Mouse (Mus musculus) MEL (cell line): Measurements from ENCODE around the gene Nkain2. TPM values are rescaled to one million over a fixed set of nuclear protein-coding genes. Genes with fewer than 3 reads are reported as not detected.

Experiments used
- DNase-seq: peaks from one replicate; pipeline ENCODE4 v3.0.0; 2011; ENCODE audit warnings: low read depth, low spot score
- H3K27ac ChIP-seq: 2 replicates; pipeline ENCODE4 v1.5.1; 2012; ENCODE audit warnings: low read depth, mild to moderate bottlenecking, control low read depth, low read length, moderate library complexity; ENCODE audit not compliant: control insufficient read depth
- H3K27me3 ChIP-seq, 2 experiments: fragments of 150-350 bp in 1 of 2; sonication (generic) in 1 of 2; 2 replicates each; pipeline ENCODE4 v1.6.1; 2012; ENCODE audit warnings: low read length in 2 of 2, mild to moderate bottlenecking in 2 of 2, improper control_type of control experiment in 1 of 2, moderate library complexity in 1 of 2; ENCODE audit not compliant: insufficient read depth in 2 of 2, control insufficient read depth in 1 of 2
- H3K36me3 ChIP-seq, 2 experiments: 2 replicates each; pipeline ENCODE4 v1.6.1; 2012 to 2014; ENCODE audit warnings: low read length in 2 of 2, improper control_type of control experiment in 1 of 2, inconsistent platforms in 1 of 2, mild to moderate bottlenecking in 1 of 2; ENCODE audit not compliant: insufficient read depth in 2 of 2, control insufficient read depth in 1 of 2
- H3K4me1 ChIP-seq, 2 experiments: fragments of 150-350 bp in 1 of 2; sonication (generic) in 1 of 2; 2 replicates each; pipeline ENCODE4 v1.6.1; 2012; ENCODE audit warnings: low read length in 2 of 2, improper control_type of control experiment in 1 of 2, mild to moderate bottlenecking in 1 of 2; ENCODE audit not compliant: insufficient read depth in 2 of 2, control insufficient read depth in 1 of 2
- H3K4me3 ChIP-seq, 2 experiments: fragments of 150-350 bp in 1 of 2; sonication (generic) in 1 of 2; 2 replicates each; pipeline ENCODE4 v1.5.1; 2012; ENCODE audit warnings: low read depth in 2 of 2, low read length in 2 of 2, mild to moderate bottlenecking in 2 of 2, moderate library complexity in 2 of 2, control low read depth in 1 of 2, improper control_type of control experiment in 1 of 2; ENCODE audit not compliant: control insufficient read depth in 1 of 2, insufficient read depth in 1 of 2
- H3K79me2 ChIP-seq: 2 replicates; pipeline ENCODE4 v1.6.1; 2012; ENCODE audit warnings: mild to moderate bottlenecking, low read length, moderate library complexity; ENCODE audit not compliant: control insufficient read depth, poor library complexity, insufficient read depth
- H3K9ac ChIP-seq: 2 replicates; pipeline ENCODE4 v1.6.1; 2012; ENCODE audit warnings: low read depth, mild to moderate bottlenecking, control low read depth, low read length, moderate library complexity; ENCODE audit not compliant: control insufficient read depth, poor library complexity, severe bottlenecking
- H3K9me3 ChIP-seq: fragments of 150-350 bp; sonication (generic); replicated peaks from 2 replicates; pipeline ENCODE4 v1.6.1; 2012; ENCODE audit warnings: mild to moderate bottlenecking, low read length, improper control_type of control experiment, moderate library complexity; ENCODE audit not compliant: insufficient read depth
- CHD2 ChIP-seq: IDR thresholded peaks from 2 replicates; pipeline ENCODE4 v1.6.1; 2011; ENCODE audit warnings: low read length, improper control_type of control experiment
- E2F4 ChIP-seq: IDR thresholded peaks from 2 replicates; pipeline ENCODE4 v1.6.1; 2011; ENCODE audit warnings: low read depth, low read length, improper control_type of control experiment, borderline replicate concordance
- EP300 ChIP-seq, 2 experiments: IDR thresholded peaks; 2 replicates each; pipeline ENCODE4 v1.6.1; 2011; ENCODE audit warnings: improper control_type of control experiment in 2 of 2, low read length in 2 of 2, low read depth in 1 of 2, mild to moderate bottlenecking in 1 of 2
- GABPA ChIP-seq: IDR thresholded peaks from 2 replicates; pipeline ENCODE4 v1.6.1; 2012; ENCODE audit warnings: low read depth, mild to moderate bottlenecking, inconsistent platforms, low read length, improper control_type of control experiment, moderate library complexity
- JUND ChIP-seq: IDR thresholded peaks from 2 replicates; pipeline ENCODE4 v1.6.1; 2011; ENCODE audit warnings: low read depth, mild to moderate bottlenecking, improper control_type of control experiment, low read length
- MAFK ChIP-seq: IDR thresholded peaks from 2 replicates; pipeline ENCODE4 v1.6.1; 2011; ENCODE audit warnings: low read depth, mild to moderate bottlenecking, low read length, improper control_type of control experiment, borderline replicate concordance
- MEF2A ChIP-seq: IDR thresholded peaks from 2 replicates; pipeline ENCODE4 v1.6.1; 2014; ENCODE audit warnings: low read depth, mild to moderate bottlenecking, inconsistent platforms, low read length, improper control_type of control experiment; ENCODE audit not compliant: poor library complexity, insufficient replicate concordance, severe bottlenecking; ENCODE audit errors: extremely low read depth
- NRF1 ChIP-seq: IDR thresholded peaks from 2 replicates; pipeline ENCODE4 v1.6.1; 2014; ENCODE audit warnings: low read depth, mild to moderate bottlenecking, inconsistent platforms, low read length, improper control_type of control experiment, moderate library complexity; ENCODE audit not compliant: poor library complexity, insufficient read depth, severe bottlenecking
- POLR2A ChIP-seq, 2 experiments: IDR thresholded peaks; 2 replicates each; pipeline ENCODE4 v1.6.1; 2011 to 2012; ENCODE audit warnings: low read length in 2 of 2, mild to moderate bottlenecking in 2 of 2, control low read depth in 1 of 2, improper control_type of control experiment in 1 of 2, low read depth in 1 of 2, moderate library complexity in 1 of 2; ENCODE audit not compliant: control insufficient read depth in 1 of 2, insufficient read depth in 1 of 2, poor library complexity in 1 of 2
- POLR2AphosphoS2 ChIP-seq: IDR thresholded peaks from 2 replicates; pipeline ENCODE4 v1.6.1; 2011; ENCODE audit warnings: low read length, improper control_type of control experiment
- POLR2AphosphoS5 ChIP-seq: IDR thresholded peaks from 2 replicates; pipeline ENCODE4 v1.6.1; 2012; ENCODE audit warnings: low read depth, borderline replicate concordance, mild to moderate bottlenecking, inconsistent platforms, low read length, moderate library complexity, mixed read lengths
- RAD21 ChIP-seq: IDR thresholded peaks from 2 replicates; pipeline ENCODE4 v1.6.1; 2011; ENCODE audit warnings: mild to moderate bottlenecking, low read depth, low read length, improper control_type of control experiment
- RCOR1 ChIP-seq: IDR thresholded peaks from 2 replicates; pipeline ENCODE4 v1.6.1; 2012; ENCODE audit warnings: low read depth, mild to moderate bottlenecking, inconsistent platforms, low read length, improper control_type of control experiment
- SMC3 ChIP-seq: IDR thresholded peaks from 2 replicates; pipeline ENCODE4 v1.6.1; 2011; ENCODE audit warnings: low read depth, low read length, improper control_type of control experiment
- TAL1 ChIP-seq: IDR thresholded peaks from 2 replicates; pipeline ENCODE4 v1.6.1; 2012; ENCODE audit warnings: mild to moderate bottlenecking, inconsistent platforms, low read length, moderate library complexity, mixed read lengths
- TCF12 ChIP-seq: IDR thresholded peaks from 2 replicates; pipeline ENCODE4 v1.6.1; 2014; ENCODE audit warnings: low read depth, mild to moderate bottlenecking, inconsistent platforms, low read length, improper control_type of control experiment, moderate library complexity
- polyA plus RNA-seq, 2 experiments: library from polyadenylated mRNA; stranded (reverse) in 1 of 2; unstranded in 1 of 2; fragments of >175 nt in 1 of 2; fragments of >200 nt in 1 of 2; gene quantifications; 2 replicates each; pipeline versions ENCODE4 v1.2.1 to v1.2.4; 2012; ENCODE audit warnings: low replicate concordance in 2 of 2, low read depth in 1 of 2; ENCODE audit not compliant: insufficient read length in 2 of 2, insufficient read depth in 1 of 2, missing spikeins in 1 of 2
- total RNA-seq: library from RNA; depleted of rRNA; stranded (reverse); fragments of 300-350 nt; gene quantifications from 2 replicates; pipeline ENCODE4 v1.2.3, GENCODE M21; 2012

The Nkain2 gene
- total and polyA plus RNA-seq, 3 experiments, result not detected

- Histone ChIP-seq H3K27me3 (no peaks in the 10 kb centered on the region), H3K9me3 (no peaks in the 10 kb centered on the region), H3K4me1 (no peaks in the 10 kb centered on the region), H3K27ac (no peak overlapping the region)
- no peak for DNase-seq
- TF ChIP-seq E2F4 (no peak), CHD2 (no peak), NRF1 (no peak), POLR2AphosphoS2 (no peak), POLR2A (IDR thresholded peaks at IDR 0.05; ENCODE audit: control insufficient read depth in 1 of 2, insufficient read depth in 1 of 2, low read depth in 1 of 2, low read length in 2 of 2, poor library complexity in 1 of 2) (no peak), MAFK (no peak), EP300 (IDR thresholded peaks at IDR 0.05; ENCODE audit: low read depth in 1 of 2, low read length in 2 of 2) (no peak)
- TF ChIP-seq, all 39 proteins: peak for 0
- Histone ChIP-seq H3K4me3 (no peak overlapping the region), H3K9ac (no peak overlapping the region), H3K36me3 (no peaks in the 10 kb centered on the region), H3K79me2 (no peaks in the 10 kb centered on the region)
These were observed 259.2 kb downstream of the Nkain2 start for GRCm38 (mm10) chr10:32631043-32631442.

GRCm38 (mm10) chr10:32604448-32604847 lies 285.8 kb downstream of the Nkain2 start:
- H3K9me3 ChIP-seq, result no peaks in the 10 kb centered on the region
- TF ChIP-seq GABPA, result no peak
- no peak for DNase-seq

GRCm38 (mm10) chr10:32602798-32603197 lies 287.5 kb downstream of the Nkain2 start:
- H3K9me3 ChIP-seq, result no peaks in the 10 kb centered on the region
- no peak overlapping the region for H3K27ac ChIP-seq
- TF ChIP-seq TCF12, result no peak
- no peak for TF ChIP-seq MEF2A
- no peak for TF ChIP-seq POLR2AphosphoS5
- no peak for TF ChIP-seq JUND
- no peak for TF ChIP-seq TAL1
- no peak for TF ChIP-seq RAD21
- TF ChIP-seq SMC3, result no peak
- TF ChIP-seq RCOR1, result no peak
- no peak for DNase-seq
- no peaks in the 10 kb centered on the region for H3K79me2 ChIP-seq
- H3K36me3 ChIP-seq, result no peaks in the 10 kb centered on the region
- no peaks in the 10 kb centered on the region for H3K4me1 ChIP-seq
- no peaks in the 10 kb centered on the region for H3K27me3 ChIP-seq
- H3K4me3 ChIP-seq, result no peak overlapping the region
- no peak overlapping the region for H3K9ac ChIP-seq

More at GRCm38 (mm10) chr10:32604448-32604847, 285.8 kb downstream of the Nkain2 start:
- no peaks in the 10 kb centered on the region for H3K36me3 ChIP-seq
- no peak overlapping the region for H3K4me3 ChIP-seq
- H3K4me1 ChIP-seq, result no peaks in the 10 kb centered on the region
- no peaks in the 10 kb centered on the region for H3K79me2 ChIP-seq
- H3K27ac ChIP-seq, result no peak overlapping the region
- H3K27me3 ChIP-seq, result no peaks in the 10 kb centered on the region
- no peak overlapping the region for H3K9ac ChIP-seq
